Mouse (Mus musculus): ENCODE data around the gene Rwdd1. TPM values are rescaled to one million over a fixed set of nuclear protein-coding genes. Genes with fewer than 3 reads are reported as not detected.

Rwdd1 gene
- 143 TPM for polyA plus RNA-seq (2017; shearing (Covaris generic))

GRCm38 (mm10) chr10:34019302-34020075 is at the start of gene Rwdd1:
Gene Rwdd1, minus strand, starts transcription at chr10:34019624.

GRCm38 (mm10) chr10:34044210-34044609 is 24.8 kb upstream of the Rwdd1 start, which contains the start of gene Calhm4:
Gene Calhm4, minus strand, starts transcription at chr10:34044310.

GRCm38 (mm10) chr10:34037401-34037800 is 18.0 kb upstream of the Rwdd1 start, which contains the start of gene Trappc3l:
Gene Trappc3l, plus strand, starts transcription at chr10:34037597.

GRCm38 (mm10) chr10:33950803-33951583 is 68.4 kb downstream of the Rwdd1 start, which contains the start of gene Zup1:
Gene Zup1, minus strand, starts transcription at chr10:33951269.

Other genes with a start within 250 kb of the Rwdd1 start
- not detected for gene Sult3a2, start 232.9 kb downstream of the Rwdd1 start, polyA plus RNA-seq (2017; shearing (Covaris generic))
- not detected for gene Sult3a1, start 161.9 kb downstream of the Rwdd1 start, polyA plus RNA-seq (2017; shearing (Covaris generic))
- 0.05 TPM for gene Rsph4a, start 114.5 kb downstream of the Rwdd1 start, polyA plus RNA-seq (2017; shearing (Covaris generic))
- gene Zup1, start 68.4 kb downstream of the Rwdd1 start, polyA plus RNA-seq (2017; shearing (Covaris generic)), result 63.3 TPM
- gene Trappc3l, start 18.0 kb upstream of the Rwdd1 start, polyA plus RNA-seq (2017; shearing (Covaris generic)), result not detected
- gene Calhm4, start 24.7 kb upstream of the Rwdd1 start, polyA plus RNA-seq (2017; shearing (Covaris generic)), result not detected
- not detected for gene Calhm5, start 76.9 kb upstream of the Rwdd1 start, polyA plus RNA-seq (2017; shearing (Covaris generic))
- 44.5 TPM for gene Calhm6, start 108.4 kb upstream of the Rwdd1 start, polyA plus RNA-seq (2017; shearing (Covaris generic))
- gene Dse, start 188.1 kb upstream of the Rwdd1 start, polyA plus RNA-seq (2017; shearing (Covaris generic)), result 4.0 TPM

Data from CD4-positive, CD25-positive, alpha-beta regulatory T cell (primary cell).